Mouse (Mus musculus): ENCODE data around the gene Plxnd1.

DNA sequence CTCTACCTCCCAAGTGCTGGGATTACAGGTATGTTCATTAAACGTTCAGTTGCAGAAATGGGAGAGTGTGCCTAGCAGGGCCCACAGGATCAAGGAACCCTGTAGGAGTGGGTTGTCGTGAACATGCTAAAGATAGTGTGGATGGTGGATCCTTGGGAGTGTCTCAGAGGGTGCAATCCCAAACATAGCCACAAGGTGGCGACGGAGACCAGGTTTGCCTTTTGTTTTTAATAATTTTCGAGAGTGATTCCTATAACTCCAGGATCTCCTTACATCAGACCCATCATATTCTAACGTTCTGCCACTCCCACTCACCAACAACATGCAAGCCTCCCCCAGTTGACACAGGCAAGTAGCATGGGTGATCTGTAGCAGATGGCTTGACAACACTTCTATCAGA lies 15.7 kb upstream of the Plxnd1 start:
- TF ChIP-seq POLR2A (IDR thresholded peaks at IDR 0.05; ENCODE audit: control insufficient read depth, low read depth, low read length) = no peak
- TF ChIP-seq CTCF (IDR thresholded peaks at IDR 0.05; ENCODE audit: control insufficient read depth, insufficient read depth, insufficient replicate concordance, low read depth, low read length) = peak; percentile 75; the same call in 1 of the 2 replicates

Data from testis, adult 2 months (tissue).